ENCODE assay signal across 28 mouse cellular contexts in genomic region chr5:4580185-4580839, GRCm38 (mm10).
DNase-seq lines count a peak whose midpoint lies in the region; ATAC-seq and TF ChIP-seq lines count a peak whose summit lies in the region.
"Had no signal": no experiment of that assay in that cellular context is flagged by ENCODE, and none has a peak within 500 bp of the region (broad histone marks: within the 10 kb centered on the region; RNA-seq: fewer than 3 reads in every experiment).

No protein-coding gene starts in this region.

- no peak overlapping the region for H3K9ac ChIP-seq in forebrain, embryonic 16.5 days (replicated peaks; ENCODE audit: low read depth, low read length)
- no peak overlapping the region for H3K9ac ChIP-seq in forebrain, embryonic 14.5 days (ENCODE audit: low read length)
- H3K9ac ChIP-seq in hindbrain, postnatal 0 days (replicated peaks; ENCODE audit: low read length), result no peak overlapping the region
- no peak overlapping the region for H3K9ac ChIP-seq in hindbrain, embryonic 11.5 days (ENCODE audit: low read depth, low read length)
- H3K9ac ChIP-seq in midbrain, embryonic 16.5 days (ENCODE audit: low read depth, low read length), result no peak overlapping the region
- no peak overlapping the region for H3K9ac ChIP-seq in midbrain, embryonic 11.5 days (ENCODE audit: low read length)
- H3K9ac ChIP-seq: embryonic facial prominence, embryonic 12.5 days; embryonic facial prominence, embryonic 15.5 days; forebrain, embryonic 15.5 days; hindbrain, embryonic 15.5 days had no signal

- 0 out of 2 replicates have a peak, but pooled peaks have one; percentile 38 for ATAC-seq in forebrain, embryonic 16.5 days
- ATAC-seq in forebrain, embryonic 14.5 days, result no peak
- peak; percentile 55; the same call in 1 of the 2 replicates for ATAC-seq in hindbrain, postnatal 0 days
- no peak for ATAC-seq in hindbrain, embryonic 11.5 days (ENCODE audit: low FRiP score)
- peak; percentile 72 for ATAC-seq in midbrain, embryonic 16.5 days
- ATAC-seq in midbrain, embryonic 11.5 days (ENCODE audit: low FRiP score), result no peak
- ATAC-seq: forebrain, embryonic 15.5 days; inflammation-experienced regulatory T-cells, adult 6 months; intestine, embryonic 16.5 days; Patski had no signal

- no peaks in the 10 kb centered on the region for H3K36me3 ChIP-seq in forebrain, embryonic 16.5 days (ENCODE audit: control insufficient read depth, insufficient read depth)
- no peaks in the 10 kb centered on the region for H3K36me3 ChIP-seq in forebrain, embryonic 14.5 days (ENCODE audit: control insufficient read depth, insufficient read depth, low read length)
- no peaks in the 10 kb centered on the region for H3K36me3 ChIP-seq in hindbrain, postnatal 0 days (ENCODE audit: insufficient read depth, low read length)
- no peaks in the 10 kb centered on the region for H3K36me3 ChIP-seq in hindbrain, embryonic 11.5 days (ENCODE audit: control insufficient read depth, insufficient read depth, low read length)
- no peaks in the 10 kb centered on the region for H3K36me3 ChIP-seq in midbrain, embryonic 16.5 days (ENCODE audit: control insufficient read depth, insufficient read depth, low read length)
- H3K36me3 ChIP-seq in midbrain, embryonic 11.5 days (ENCODE audit: control insufficient read depth, insufficient read depth, low read length), result no peaks in the 10 kb centered on the region
- H3K36me3 ChIP-seq: embryonic facial prominence, embryonic 12.5 days; embryonic facial prominence, embryonic 15.5 days; forebrain, embryonic 15.5 days; G1E; hindbrain, embryonic 10.5 days; hindbrain, embryonic 15.5 days had no signal

- no peaks in the 10 kb centered on the region for H3K9me3 ChIP-seq in forebrain, embryonic 16.5 days (ENCODE audit: control insufficient read depth, low read length)
- H3K9me3 ChIP-seq in forebrain, embryonic 14.5 days (replicated peaks; ENCODE audit: control insufficient read depth, low read length), result no peaks in the 10 kb centered on the region
- H3K9me3 ChIP-seq in hindbrain, postnatal 0 days (ENCODE audit: low read length), result no peaks in the 10 kb centered on the region
- H3K9me3 ChIP-seq in hindbrain, embryonic 11.5 days (ENCODE audit: control insufficient read depth, low read length), result no peaks in the 10 kb centered on the region
- H3K9me3 ChIP-seq in midbrain, embryonic 16.5 days (replicated peaks; ENCODE audit: control insufficient read depth, low read length, poor library complexity, severe bottlenecking), result no peaks in the 10 kb centered on the region
- H3K9me3 ChIP-seq in midbrain, embryonic 11.5 days (ENCODE audit: control insufficient read depth, low read length), result no peaks in the 10 kb centered on the region
- H3K9me3 ChIP-seq: embryonic facial prominence, embryonic 12.5 days; embryonic facial prominence, embryonic 15.5 days; forebrain, embryonic 15.5 days; G1E; hindbrain, embryonic 10.5 days; hindbrain, embryonic 15.5 days had no signal

- WGBS in forebrain, embryonic 16.5 days, result 64% methylated on average over 8 of the region's 8 CpGs
- WGBS in forebrain, embryonic 14.5 days, result 65% methylated on average over 8 of the region's 8 CpGs
- whole genome bisulfite sequencing in hindbrain, postnatal 0 days, result 70% methylated on average over 8 of the region's 8 CpGs
- WGBS in hindbrain, embryonic 11.5 days, result 87% methylated on average over 8 of the region's 8 CpGs
- 56% methylated on average over 8 of the region's 8 CpGs for WGBS in midbrain, embryonic 16.5 days
- 81% methylated on average over 8 of the region's 8 CpGs for WGBS in midbrain, embryonic 11.5 days

- H3K27me3 ChIP-seq in forebrain, embryonic 16.5 days (replicated peaks; ENCODE audit: control insufficient read depth, insufficient read depth, low read length), result no peaks in the 10 kb centered on the region
- H3K27me3 ChIP-seq in forebrain, embryonic 14.5 days (replicated peaks; ENCODE audit: control insufficient read depth, insufficient read depth, low read length), result no peaks in the 10 kb centered on the region
- H3K27me3 ChIP-seq in hindbrain, postnatal 0 days (ENCODE audit: insufficient read depth, low read length), result no peaks in the 10 kb centered on the region
- H3K27me3 ChIP-seq in hindbrain, embryonic 11.5 days (ENCODE audit: control insufficient read depth, insufficient read depth, low read length), result no peaks in the 10 kb centered on the region
- no peaks in the 10 kb centered on the region for H3K27me3 ChIP-seq in midbrain, embryonic 16.5 days (ENCODE audit: control insufficient read depth, insufficient read depth, low read depth, low read length)
- H3K27me3 ChIP-seq in midbrain, embryonic 11.5 days (ENCODE audit: control insufficient read depth, insufficient read depth, low read length), result no peaks in the 10 kb centered on the region
- H3K27me3 ChIP-seq: CH12.LX; embryonic facial prominence, embryonic 12.5 days; embryonic facial prominence, embryonic 15.5 days; forebrain, embryonic 15.5 days; hindbrain, embryonic 15.5 days; Patski had no signal

- H3K4me2 ChIP-seq in forebrain, embryonic 16.5 days (ENCODE audit: low read length), result no peak overlapping the region
- no peak overlapping the region for H3K4me2 ChIP-seq in forebrain, embryonic 14.5 days (ENCODE audit: low read length)
- no peak overlapping the region for H3K4me2 ChIP-seq in hindbrain, postnatal 0 days (ENCODE audit: low read depth, low read length)
- H3K4me2 ChIP-seq in hindbrain, embryonic 11.5 days (replicated peaks; ENCODE audit: low read depth, low read length), result no peak overlapping the region
- no peak overlapping the region for H3K4me2 ChIP-seq in midbrain, embryonic 16.5 days (ENCODE audit: low read length)
- H3K4me2 ChIP-seq in midbrain, embryonic 11.5 days, result no peak overlapping the region
- H3K4me2 ChIP-seq: embryonic facial prominence, embryonic 12.5 days; embryonic facial prominence, embryonic 15.5 days; forebrain, embryonic 15.5 days; heart, embryonic 11.5 days; hindbrain, embryonic 15.5 days had no signal

- TF ChIP-seq CTCF in hindbrain, postnatal 0 days (IDR thresholded peaks at IDR 0.05; ENCODE audit: low read depth), result no peak

- H3K4me1 ChIP-seq in forebrain, embryonic 16.5 days (replicated peaks; ENCODE audit: control insufficient read depth, insufficient read depth, low read length), result no peaks in the 10 kb centered on the region; the same call in 1 of the 2 replicates
- no peaks in the 10 kb centered on the region; the same call in 1 of the 2 replicates for H3K4me1 ChIP-seq in forebrain, embryonic 14.5 days (ENCODE audit: control insufficient read depth, insufficient read depth, low read length)
- H3K4me1 ChIP-seq in hindbrain, postnatal 0 days (ENCODE audit: insufficient read depth, low read length), result no peaks in the 10 kb centered on the region
- H3K4me1 ChIP-seq in hindbrain, embryonic 11.5 days (replicated peaks; ENCODE audit: control insufficient read depth, insufficient read depth, low read length), result no peaks in the 10 kb centered on the region
- H3K4me1 ChIP-seq in midbrain, embryonic 16.5 days (ENCODE audit: control insufficient read depth, insufficient read depth, low read length), result peaks cover 3% of the 10 kb centered on the region; the same call in 1 of the 2 replicates
- H3K4me1 ChIP-seq in midbrain, embryonic 11.5 days (ENCODE audit: control insufficient read depth, insufficient read depth, low read length), result no peaks in the 10 kb centered on the region
- H3K4me1 ChIP-seq: embryonic facial prominence, embryonic 12.5 days; embryonic facial prominence, embryonic 15.5 days; hindbrain, embryonic 10.5 days; hindbrain, embryonic 15.5 days had no signal

- no peak for DNase-seq in forebrain, embryonic 14.5 days (ENCODE audit: low spot score)
- DNase-seq in hindbrain, postnatal 0 days (ENCODE audit: low spot score), result no peak
- no peak for DNase-seq in hindbrain, embryonic 11.5 days (ENCODE audit: low spot score)
- DNase-seq in midbrain, embryonic 11.5 days (ENCODE audit: low spot score, missing footprints), result no peak
- no peak for DNase-seq in heart, postnatal 36 days
- DNase-seq: adrenal gland, postnatal 10 days; adrenal gland, postnatal 36 days; B cell, adult 2 months; cerebellum, adult 11 months; cerebellum, adult 2 months; cerebellum, adult 9-11 months; cerebellum, postnatal 25 days; gastrocnemius, adult 2 months; gastrocnemius, postnatal 14 days; heart, adult 11 months had no signal

- no peak overlapping the region for H3K4me3 ChIP-seq in forebrain, embryonic 16.5 days (replicated peaks; ENCODE audit: low read length)
- no peak overlapping the region for H3K4me3 ChIP-seq in forebrain, embryonic 14.5 days (ENCODE audit: low read depth, low read length)
- no peak overlapping the region for H3K4me3 ChIP-seq in hindbrain, postnatal 0 days (ENCODE audit: low read length)
- no peak overlapping the region for H3K4me3 ChIP-seq in hindbrain, embryonic 11.5 days (ENCODE audit: low read depth, low read length)
- no peak overlapping the region for H3K4me3 ChIP-seq in midbrain, embryonic 16.5 days (ENCODE audit: low read depth, low read length)
- H3K4me3 ChIP-seq in midbrain, embryonic 11.5 days (ENCODE audit: low read depth, low read length), result no peak overlapping the region
- H3K4me3 ChIP-seq: embryonic facial prominence, embryonic 12.5 days; embryonic facial prominence, embryonic 15.5 days; forebrain, embryonic 15.5 days; gastrocnemius, adult 2 months; hindbrain, embryonic 10.5 days; hindbrain, embryonic 15.5 days had no signal

- no peak overlapping the region for H3K27ac ChIP-seq in forebrain, embryonic 16.5 days (ENCODE audit: low read length)
- no peak overlapping the region for H3K27ac ChIP-seq in forebrain, embryonic 14.5 days (ENCODE audit: low read depth, low read length)
- H3K27ac ChIP-seq in hindbrain, postnatal 0 days, result no peak overlapping the region
- H3K27ac ChIP-seq in hindbrain, embryonic 11.5 days (ENCODE audit: low read depth, low read length), result no peak overlapping the region
- H3K27ac ChIP-seq in midbrain, embryonic 16.5 days (ENCODE audit: low read length), result no peak overlapping the region
- no peak overlapping the region for H3K27ac ChIP-seq in midbrain, embryonic 11.5 days (ENCODE audit: low read depth, low read length)
- H3K27ac ChIP-seq: embryonic facial prominence, embryonic 12.5 days; embryonic facial prominence, embryonic 15.5 days; forebrain, embryonic 15.5 days; gastrocnemius, adult 2 months; hindbrain, embryonic 10.5 days; hindbrain, embryonic 15.5 days had no signal

- intact Hi-C loops in heart, postnatal 36 days (cut with DNase I), result no loop called here

Comparison
In these comparisons a context has a peak if more than half of its experiments do, and no peak if none do; other contexts are left out.
1. ATAC-seq: peak in forebrain, embryonic 16.5 days (single experiment), hindbrain, postnatal 0 days (single experiment) and midbrain, embryonic 16.5 days (single experiment); none in forebrain, embryonic 14.5 days (single experiment), hindbrain, embryonic 11.5 days (single experiment) and midbrain, embryonic 11.5 days (single experiment).